Comparison of ENCODE assay signal across 8 mouse cellular contexts in genomic region chr7:139905661-139906060, GRCm38 (mm10). TPM values are rescaled to one million over a fixed set of nuclear protein-coding genes. Genes with fewer than 3 reads are reported as not detected.
DNase-seq lines count a peak whose midpoint lies in the region; ATAC-seq and TF ChIP-seq lines count a peak whose summit lies in the region.

No protein-coding gene starts in this region.

- no peak overlapping the region for H3ac ChIP-seq in myocyte (ENCODE audit: control insufficient read depth, insufficient read length)

- H3K36me3 ChIP-seq in ES-Bruce4 (ENCODE audit: control insufficient read depth, insufficient read depth, low read length, poor library complexity, severe bottlenecking) (no peaks in the 10 kb centered on the region), myocyte (ENCODE audit: control insufficient read depth, insufficient read depth) (no peaks in the 10 kb centered on the region)

- H3K4me2 ChIP-seq in myocyte (ENCODE audit: low read depth): peak overlapping the region; percentile 12

- no peak overlapping the region for H3K9ac ChIP-seq in ES-Bruce4 (ENCODE audit: low read depth, poor library complexity, severe bottlenecking)

- intact Hi-C loops in heart, postnatal 25 days (cut with DNase I): loop anchor here (2.0 kb wide), 2 partner anchors 89 to 157 kb away; no protein-coding TSS in a partner anchor

- peak; percentile 89 for DNase-seq in heart, adult 11 months
- DNase-seq in heart, postnatal 25 days (ENCODE audit: low spot score): no peak
- peak; percentile 40 to 62 for DNase-seq in cerebellum, postnatal 36 days
- peak; percentile 52 to 71 for DNase-seq in layer of hippocampus, postnatal 14 days (ENCODE audit: low spot score in 2 of 2)
- no peak for DNase-seq in gastrocnemius, postnatal 25 days

- 0 out of 2 replicates have a peak, but pooled peaks have one; percentile 14 for TF ChIP-seq EP300 in ES-Bruce4 (IDR thresholded peaks at IDR 0.05; ENCODE audit: insufficient read depth, low read depth, low read length)

- peak; percentile 80 for TF ChIP-seq CTCF in ES-Bruce4 (IDR thresholded peaks at IDR 0.05; ENCODE audit: low read depth, low read length)

- H3K4me1 ChIP-seq in ES-Bruce4 (ENCODE audit: control insufficient read depth, insufficient read depth, low read length): no peaks in the 10 kb centered on the region

- no peaks in the 10 kb centered on the region for H3K9me3 ChIP-seq in ES-Bruce4 (replicated peaks; ENCODE audit: control insufficient read depth, insufficient read depth, low read length, poor library complexity, severe bottlenecking)

- H3K79me2 ChIP-seq in myocyte (ENCODE audit: control insufficient read depth, insufficient read depth): no peaks in the 10 kb centered on the region

- TF ChIP-seq POLR2A in ES-Bruce4 (IDR thresholded peaks at IDR 0.05; ENCODE audit: insufficient read depth, low read length): no peak
- TF ChIP-seq POLR2A in myocyte (IDR thresholded peaks at IDR 0.05; ENCODE audit: insufficient read length, low read depth): no peak

- no peak overlapping the region for H3K27ac ChIP-seq in ES-Bruce4 (ENCODE audit: insufficient read depth, low read length)

- H3K27me3 ChIP-seq in ES-Bruce4 (ENCODE audit: control insufficient read depth, insufficient read depth, low read length, poor library complexity, severe bottlenecking): no peaks in the 10 kb centered on the region
- H3K27me3 ChIP-seq in myocyte (ENCODE audit: control insufficient read depth, insufficient read depth, insufficient read length): peaks cover 30% of the 10 kb centered on the region

- peak; percentile 80 to 86 for ATAC-seq in hematopoietic stem cell, adult 5-6 weeks (replicated peaks in 1 of 2; ENCODE audit: insufficient read depth in 1 of 2, low FRiP score in 2 of 2, low TSS enrichment in 1 of 2, low read depth in 1 of 2, poor library complexity in 2 of 2, severe bottlenecking in 2 of 2)

- H3K4me3 ChIP-seq in ES-Bruce4 (ENCODE audit: low read depth, low read length): peak overlapping the region; percentile 18
- no peak overlapping the region for H3K4me3 ChIP-seq in myocyte

TF ChIP-seq in myocyte, 11 proteins besides CTCF, POLR2A, EP300 and RAD21:
- TF ChIP-seq USF1 (IDR thresholded peaks at IDR 0.05; ENCODE audit: low read depth) (no peak), REST (IDR thresholded peaks at IDR 0.05; ENCODE audit: insufficient read depth, insufficient read length) (no peak), TCF12 (IDR thresholded peaks at IDR 0.05; ENCODE audit: insufficient read depth, poor library complexity, severe bottlenecking) (no peak), TCF3 (IDR thresholded peaks at IDR 0.05; ENCODE audit: insufficient read length, low read depth) (no peak), CEBPB (IDR thresholded peaks at IDR 0.05; ENCODE audit: insufficient read depth, poor library complexity, severe bottlenecking) (no peak), MYOG (IDR thresholded peaks at IDR 0.05; ENCODE audit: control insufficient read depth in 1 of 3, insufficient read depth in 1 of 3, insufficient read length in 2 of 3, low read depth in 2 of 3) (no peak), SRF (IDR thresholded peaks at IDR 0.05; ENCODE audit: control insufficient read depth, insufficient read length, low read depth) (no peak), E2F4 (IDR thresholded peaks at IDR 0.05; ENCODE audit: insufficient read depth) (no peak), MYOD1 (IDR thresholded peaks at IDR 0.05; ENCODE audit: control insufficient read depth in 1 of 3, insufficient read length in 2 of 3, low read depth in 2 of 3) (no peak), POLR2AphosphoS2 (IDR thresholded peaks at IDR 0.05; ENCODE audit: insufficient read length, low read depth) (no peak), MAX (IDR thresholded peaks at IDR 0.05; ENCODE audit: low read depth) (no peak)

RNA-seq across cellular contexts. Expression of gene Kndc1, which starts 11.2 kb away (rescaled TPM):
- total RNA-seq in heart, postnatal 25 days (2021): not detected
- 5.4 and 5.6 TPM in 2 replicates for polyA plus RNA-seq in ES-Bruce4 (2011; ENCODE audit: insufficient read depth, insufficient read length, low read depth, missing spikeins)
- total RNA-seq in hematopoietic stem cell, adult 5-6 weeks (2017): not detected in 2 replicates
- 10 to 100 TPM; 78.2 to 96.6 TPM for total RNA-seq in layer of hippocampus, postnatal 14 days (2021)
- 0.01 TPM for polyA plus RNA-seq in myocyte (2012; fragmentation: generic; extraction: Trizol)
- not detected for total RNA-seq in gastrocnemius, postnatal 25 days (2021)

RNA-seq across cellular contexts. Expression of gene Utf1, which starts 37.9 kb away (rescaled TPM):
- total RNA-seq in heart, postnatal 25 days (2021): not detected
- polyA plus RNA-seq in ES-Bruce4 (2011; ENCODE audit: insufficient read depth, insufficient read length, low read depth, missing spikeins) (244 and 276 TPM in 2 replicates), myocyte (2012; fragmentation: generic; extraction: Trizol) (not detected)
- total RNA-seq in hematopoietic stem cell, adult 5-6 weeks (2017): not detected in 2 replicates
- not detected for total RNA-seq in layer of hippocampus, postnatal 14 days (2021)
- not detected for total RNA-seq in gastrocnemius, postnatal 25 days (2021)

Comparison
In these comparisons a context has a peak if more than half of its experiments do, and no peak if none do; other contexts are left out.
1. DNase-seq: peak in heart, adult 11 months (single experiment), cerebellum, postnatal 36 days (2 of 2) and layer of hippocampus, postnatal 14 days (2 of 2); none in heart, postnatal 25 days (single experiment) and gastrocnemius, postnatal 25 days (single experiment).
2. RNA of gene Kndc1, which starts 11.2 kb away (total RNA-seq): 78.2 to 96.6 TPM in layer of hippocampus, postnatal 14 days; not detected in gastrocnemius, postnatal 25 days, not detected in heart, postnatal 25 days and not detected in hematopoietic stem cell, adult 5-6 weeks; every median in the first group is over 10 times any median in the second.